Mouse (Mus musculus) olfactory bulb, adult 2 months (tissue): ENCODE data around the gene Ppp4r3a. TPM values are rescaled to one million over a fixed set of nuclear protein-coding genes. Genes with fewer than 3 reads are reported as not detected.

Experiments
- H3K27ac ChIP-seq: fragments of 200-500 bp; 2 replicates; pipeline ENCODE4 v1.5.1; 2012; ENCODE audit warnings: low read depth, low read length; ENCODE audit not compliant: insufficient read depth
- H3K4me1 ChIP-seq: fragments of 200-500 bp; 2 replicates; pipeline ENCODE4 v1.6.1; 2012; ENCODE audit warnings: low read length; ENCODE audit not compliant: control insufficient read depth, insufficient read depth
- H3K4me3 ChIP-seq: fragments of 200-500 bp; 2 replicates; pipeline ENCODE4 v1.5.1; 2012; ENCODE audit warnings: mild to moderate bottlenecking, low read depth, low read length, moderate library complexity; ENCODE audit not compliant: insufficient read depth
- CTCF ChIP-seq: fragments of 200-500 bp; IDR thresholded peaks from 2 replicates; pipeline ENCODE4 v1.5.1; 2012; ENCODE audit warnings: low read depth, mild to moderate bottlenecking, low read length, moderate library complexity; ENCODE audit not compliant: insufficient read depth
- POLR2A ChIP-seq: fragments of 200-500 bp; IDR thresholded peaks from 2 replicates; pipeline ENCODE4 v1.6.1; 2012; ENCODE audit warnings: mild to moderate bottlenecking, low read depth, low read length, moderate library complexity; ENCODE audit not compliant: insufficient read depth
- WGBS: fragments of 180-500 bp; shearing (Covaris S2); methylation state at CpG from one replicate; pipeline ENCODE4 v1.1.7; 2018; 5-methylcytosine and 5-hydroxymethylcytosine counted together
- polyA plus RNA-seq: library from polyadenylated mRNA; stranded (reverse); fragments of >200 nt; gene quantifications from 2 replicates; pipeline ENCODE4 v1.2.4, GENCODE M21; 2012; ENCODE audit warnings: low replicate concordance; ENCODE audit not compliant: missing spikeins, insufficient read depth, insufficient read length

Gene Ppp4r3a
- polyA plus RNA-seq, 1 experiment: not detected

- H3K4me3 ChIP-seq: no peak overlapping the region
- H3K27ac ChIP-seq: no peak overlapping the region
- WGBS: 69% methylated on average over 1 of the region's 1 CpGs
- no peaks in the 10 kb centered on the region for H3K4me1 ChIP-seq
- TF ChIP-seq CTCF (no peak), POLR2A (no peak)
These were observed 3.9 kb upstream of the Ppp4r3a start for GRCm38 (mm10) chr12:101087406-101087805.

- no peak for TF ChIP-seq CTCF
- WGBS: 92% methylated on average over 9 of the region's 9 CpGs
These were observed 1.6 kb upstream of the Ppp4r3a start for GRCm38 (mm10) chr12:101084881-101085666.

GRCm38 (mm10) chr12:101084237-101084636 is 735 bp upstream of the Ppp4r3a start:
- Histone ChIP-seq H3K4me3 (peak overlapping the region; percentile 72), H3K27ac (0 out of 2 replicates have a peak overlapping the region, but pooled peaks have one; percentile 70), H3K4me1 (no peaks in the 10 kb centered on the region)
- TF ChIP-seq POLR2A: no peak
- no peak for TF ChIP-seq CTCF
- WGBS: 1% methylated on average over 4 of the region's 4 CpGs

More at GRCm38 (mm10) chr12:101084881-101085666, 1.6 kb upstream of the Ppp4r3a start:
- Histone ChIP-seq H3K27ac (no peak overlapping the region), H3K4me1 (no peaks in the 10 kb centered on the region), H3K4me3 (no peak overlapping the region)

GRCm38 (mm10) chr12:101083839-101084195 is 315 bp upstream of the Ppp4r3a start:
- Histone ChIP-seq H3K27ac (peak overlapping the region; percentile 70), H3K4me1 (no peaks in the 10 kb centered on the region), H3K4me3 (peak overlapping the region; percentile 72)
- WGBS: under 1% methylated on average over 23 of the region's 23 CpGs
- no peak for TF ChIP-seq CTCF
- no peak for TF ChIP-seq POLR2A

- no peaks in the 10 kb centered on the region for H3K4me1 ChIP-seq
- peak overlapping the region; percentile 72 for H3K4me3 ChIP-seq
- TF ChIP-seq CTCF (no peak), POLR2A (no peak)
- WGBS: under 1% methylated on average over 69 of the region's 69 CpGs
- peak overlapping the region; percentile 75 for H3K27ac ChIP-seq
These were observed 1.0 kb downstream of the Ppp4r3a start for GRCm38 (mm10) chr12:101082296-101083075.

- TF ChIP-seq POLR2A: no peak
- no peak for TF ChIP-seq CTCF
- H3K4me1 ChIP-seq: no peaks in the 10 kb centered on the region
- no peak overlapping the region for H3K27ac ChIP-seq
- no peak overlapping the region for H3K4me3 ChIP-seq
These were observed 5.5 kb downstream of the Ppp4r3a start for GRCm38 (mm10) chr12:101077955-101078354.

- H3K4me3 ChIP-seq: no peak overlapping the region
- TF ChIP-seq POLR2A (no peak), CTCF (no peak)
- no peaks in the 10 kb centered on the region; the same call in 1 of the 2 replicates for H3K4me1 ChIP-seq
- 55% methylated on average over 3 of the region's 3 CpGs for WGBS
- no peak overlapping the region for H3K27ac ChIP-seq
These were observed 8.1 kb downstream of the Ppp4r3a start for GRCm38 (mm10) chr12:101075433-101075832.

- no peak for TF ChIP-seq POLR2A
- no peak for TF ChIP-seq CTCF
- H3K27ac ChIP-seq: no peak overlapping the region
- 86% methylated on average over 4 of the region's 4 CpGs for WGBS
- no peaks in the 10 kb centered on the region; the same call in 1 of the 2 replicates for H3K4me1 ChIP-seq
- no peak overlapping the region for H3K4me3 ChIP-seq
These were observed 8.6 kb downstream of the Ppp4r3a start for GRCm38 (mm10) chr12:101074821-101075429.

- WGBS: 68% methylated on average over 1 of the region's 1 CpGs
- Histone ChIP-seq H3K27ac (no peak overlapping the region), H3K4me3 (no peak overlapping the region), H3K4me1 (no peaks in the 10 kb centered on the region; the same call in 1 of the 2 replicates)
- TF ChIP-seq CTCF (no peak), POLR2A (no peak)
These were observed 13.7 kb downstream of the Ppp4r3a start for GRCm38 (mm10) chr12:101069813-101070212.
